Mouse (Mus musculus) stomach, postnatal 0 days (tissue): ENCODE data around the gene Hoxd11.

Experiments
- CTCF ChIP-seq: IDR thresholded peaks from 2 replicates; pipeline ENCODE4 v1.5.1; 2016; ENCODE audit warnings: antibody characterized with exemption, low read depth, mild to moderate bottlenecking, moderate library complexity
- EP300 ChIP-seq: optimal IDR thresholded peaks from 2 replicates; pipeline ENCODE3; 2016; ENCODE audit warnings: antibody characterized with exemption

- TF ChIP-seq CTCF = no peak
- no peak for TF ChIP-seq EP300
These were observed 55.1 kb downstream of the Hoxd11 start for GRCm38 (mm10) chr2:74734451-74734850.
